Mouse (Mus musculus) embryonic fibroblast, embryonic 13.5 days (primary cell): ENCODE data around the gene Aifm1. TPM values are rescaled to one million over a fixed set of nuclear protein-coding genes. Genes with fewer than 3 reads are reported as not detected.
A peak's percentile ranks its signal among the peaks of the same experiment; 100 is the strongest.

Experiments
- H3K27ac ChIP-seq: 2 replicates; pipeline ENCODE4 v1.5.1; 2012; ENCODE audit warnings: low read length, control low read depth, inconsistent platforms; ENCODE audit not compliant: insufficient read depth
- H3K4me1 ChIP-seq: 2 replicates; pipeline ENCODE4 v1.6.1; 2011; ENCODE audit warnings: low read length; ENCODE audit not compliant: control insufficient read depth, insufficient read depth
- H3K4me3 ChIP-seq: 2 replicates; pipeline ENCODE4 v1.5.1; 2011; ENCODE audit warnings: mild to moderate bottlenecking, control low read depth, low read length; ENCODE audit not compliant: insufficient read depth
- CTCF ChIP-seq: IDR thresholded peaks from 2 replicates; pipeline ENCODE4 v1.5.1; 2011; ENCODE audit warnings: mild to moderate bottlenecking, control low read depth, low read length, moderate library complexity, borderline replicate concordance; ENCODE audit not compliant: insufficient read depth
- POLR2A ChIP-seq: IDR thresholded peaks from 2 replicates; pipeline ENCODE4 v1.6.1; 2011; ENCODE audit warnings: low read depth, mild to moderate bottlenecking, control low read depth, low read length, moderate library complexity
- polyA plus RNA-seq: library from polyadenylated mRNA; stranded (reverse); fragments of >200 nt; gene quantifications from 2 replicates; pipeline ENCODE4 v1.2.4, GENCODE M21; 2011; ENCODE audit warnings: low read depth; ENCODE audit not compliant: missing spikeins, insufficient read length

Aifm1 gene
- polyA plus RNA-seq = 32.0 and 33.7 TPM in 2 replicates

DNA sequence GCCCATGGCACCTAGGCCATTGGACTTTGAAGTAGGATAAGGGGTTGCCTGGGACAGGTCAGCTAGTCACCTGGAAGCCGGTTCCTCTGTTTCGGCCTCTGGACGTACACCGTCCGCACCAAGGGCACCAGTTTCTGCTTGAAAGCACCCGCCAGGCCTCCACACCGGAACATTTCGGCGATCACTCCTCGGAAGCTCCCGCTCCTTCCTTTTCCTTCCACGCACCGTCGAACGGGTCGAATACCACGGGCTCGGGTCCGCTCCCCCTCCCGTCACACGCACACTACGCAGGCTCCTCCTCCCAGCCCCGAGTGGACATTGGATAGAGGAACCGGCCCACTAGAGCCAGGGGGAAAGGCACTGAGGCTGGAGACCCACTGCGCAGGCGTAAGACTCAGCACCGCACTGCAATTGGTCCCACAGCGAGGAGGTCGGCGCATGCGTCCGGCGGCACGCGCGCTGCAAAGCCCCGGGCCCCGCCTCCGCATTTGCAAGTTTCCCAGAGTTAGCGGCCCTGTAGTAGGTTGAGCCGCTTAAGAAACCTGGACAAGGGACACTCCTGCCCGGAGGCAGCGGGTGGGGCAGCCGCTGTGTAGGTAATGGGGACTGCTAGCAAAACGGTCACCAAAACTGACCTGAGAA is at the start of gene Aifm1:
Gene Aifm1 (minus strand): TSS at position 398 of the 642 bp plus-strand sequence.
- H3K4me1 ChIP-seq = no peaks in the 10 kb centered on the region; the same call in 1 of the 2 replicates
- peak within 1 kb of the TSS; percentile 60 for H3K4me3 ChIP-seq
- H3K27ac ChIP-seq = peak within 1 kb of the TSS; percentile 50
- TF ChIP-seq CTCF (no peak), POLR2A (peak; percentile 78)

DNA sequence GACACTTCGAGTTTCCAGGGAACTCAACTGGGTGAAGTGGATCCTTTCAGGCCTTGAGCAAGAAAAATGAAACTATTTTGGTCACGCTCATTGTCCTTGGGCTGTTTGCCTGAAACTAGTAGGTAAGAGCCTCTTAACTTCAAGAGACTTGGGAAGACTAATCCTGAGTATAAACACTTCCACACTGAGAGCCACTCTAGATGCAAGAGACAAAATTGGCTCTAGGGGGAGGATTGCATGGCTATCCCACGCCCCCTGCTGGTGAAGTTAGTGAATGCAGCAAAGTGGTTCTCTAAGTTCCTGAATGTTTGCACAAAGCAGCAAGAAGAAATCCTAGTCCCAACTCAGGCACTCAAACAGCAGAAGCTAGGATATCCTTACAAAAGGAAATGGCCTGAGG is 18.8 kb upstream of the Aifm1 start:
- H3K4me1 ChIP-seq = no peaks in the 10 kb centered on the region
- H3K4me3 ChIP-seq = no peak overlapping the region
- no peak overlapping the region for H3K27ac ChIP-seq
- TF ChIP-seq CTCF (peak; percentile 52; the same call in 1 of the 2 replicates), POLR2A (no peak)

DNA sequence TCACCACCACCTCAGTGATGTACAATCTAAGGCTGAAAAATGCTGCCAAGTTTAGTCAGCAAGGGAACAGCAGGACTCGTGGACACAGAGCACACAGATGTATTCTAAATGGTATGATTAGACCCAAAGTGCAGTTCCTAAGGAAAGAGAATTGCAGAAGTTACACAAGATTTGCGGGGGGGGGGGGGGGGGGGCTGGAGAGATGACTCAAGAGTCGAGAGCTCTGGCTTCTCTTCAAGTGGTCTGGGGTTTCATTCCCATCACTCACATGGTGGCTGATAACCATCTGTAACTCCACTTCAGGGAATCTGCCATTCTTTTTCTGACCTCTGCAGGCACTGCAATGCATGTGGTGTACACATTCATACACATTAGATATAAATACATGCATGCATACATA is 13.1 kb upstream of the Aifm1 start:
- Histone ChIP-seq H3K4me3 (no peak overlapping the region), H3K27ac (peak overlapping the region; percentile 45; the same call in 1 of the 2 replicates)
- TF ChIP-seq CTCF = no peak
- TF ChIP-seq POLR2A = no peak

DNA sequence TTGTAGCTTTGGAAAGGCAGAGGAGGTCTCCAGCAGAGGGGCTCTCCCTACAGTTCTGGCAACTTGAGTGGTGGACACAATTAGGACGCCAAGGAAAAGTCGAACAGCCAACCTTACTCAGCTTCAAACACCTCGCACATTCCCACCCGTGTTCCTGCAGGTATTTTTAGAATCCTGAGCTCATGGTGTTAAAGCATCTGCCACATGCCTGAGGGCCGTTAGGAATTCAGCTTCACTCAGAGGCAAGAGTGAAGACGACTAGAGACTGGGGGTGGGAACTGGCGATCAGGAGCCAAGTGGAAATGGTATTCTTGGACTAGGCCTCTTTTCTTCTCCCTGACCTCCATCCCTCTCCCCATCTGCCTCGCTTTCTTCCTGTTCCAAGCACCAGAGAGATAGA is 12.5 kb upstream of the Aifm1 start:
- no peak overlapping the region for H3K4me3 ChIP-seq
- no peak for TF ChIP-seq CTCF
- TF ChIP-seq POLR2A = no peak
- peaks cover 3% of the 10 kb centered on the region for H3K4me1 ChIP-seq
- peak overlapping the region; percentile 64 for H3K27ac ChIP-seq

More for the DNA sequence above, 13.1 kb upstream of the Aifm1 start:
- H3K4me1 ChIP-seq = peaks cover 3% of the 10 kb centered on the region

DNA sequence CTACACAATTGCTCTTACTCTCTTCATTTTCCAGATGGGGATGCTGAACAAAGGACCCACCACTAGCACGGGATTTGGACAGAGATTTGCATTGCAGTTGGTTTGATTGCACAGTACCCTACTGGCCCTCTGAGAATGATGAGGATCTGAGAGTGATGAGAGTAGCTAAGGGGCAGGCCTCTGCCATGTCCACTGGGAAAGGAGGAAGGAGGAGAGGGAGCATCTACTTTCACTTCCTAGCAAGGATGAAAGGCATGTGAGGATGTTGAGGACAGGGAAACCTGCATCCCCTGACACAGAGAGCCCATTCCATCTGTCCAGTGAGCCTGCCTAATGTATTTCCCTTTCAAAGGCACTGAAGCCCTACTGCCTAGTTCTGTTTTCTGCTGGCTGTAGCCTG is 12.0 kb upstream of the Aifm1 start:
- Histone ChIP-seq H3K4me1 (peaks cover 3% of the 10 kb centered on the region), H3K27ac (peak overlapping the region; percentile 64), H3K4me3 (no peak overlapping the region)
- TF ChIP-seq POLR2A (no peak), CTCF (no peak)

DNA sequence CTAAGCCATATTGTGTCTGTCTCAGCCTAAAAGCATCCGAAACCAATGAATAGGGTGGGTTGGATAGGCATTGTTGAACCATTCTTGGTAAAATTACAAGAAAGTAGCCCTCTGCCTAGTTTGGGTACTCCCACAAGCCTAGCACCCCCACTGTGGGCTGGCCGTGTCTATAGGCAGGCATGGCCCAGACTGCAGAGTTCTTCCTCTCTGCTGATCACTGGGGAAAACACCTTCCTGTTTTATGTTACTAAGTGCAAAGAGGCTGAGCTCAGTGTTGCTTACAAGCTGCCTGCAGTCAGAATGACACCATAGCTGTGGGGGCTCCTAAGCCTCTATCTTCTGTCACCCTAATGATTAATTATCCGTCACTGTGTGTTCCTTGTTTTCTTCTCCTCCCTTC is 10.1 kb upstream of the Aifm1 start:
- H3K27ac ChIP-seq = no peak overlapping the region

DNA sequence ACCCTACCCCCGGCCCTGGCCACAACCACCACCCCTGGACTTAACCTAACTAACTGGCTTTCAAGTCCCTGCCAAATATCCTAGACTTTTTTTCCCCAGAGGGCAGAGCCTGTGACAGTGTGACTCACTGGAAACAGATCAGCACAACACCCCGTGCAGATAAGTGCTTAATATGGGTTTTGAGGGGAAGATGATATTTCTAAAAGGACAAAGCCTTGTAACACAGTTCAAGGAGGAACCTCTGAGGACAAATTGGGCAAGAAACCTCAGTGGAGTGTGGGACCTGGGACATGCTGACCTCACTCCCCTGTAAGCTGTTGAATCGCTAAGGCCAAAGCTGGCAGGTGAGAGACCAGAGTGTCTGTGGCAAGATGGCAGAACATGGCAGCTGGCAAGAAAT is 8.3 kb upstream of the Aifm1 start:
- H3K27ac ChIP-seq = no peak overlapping the region
- peaks cover 3% of the 10 kb centered on the region for H3K4me1 ChIP-seq
- no peak overlapping the region for H3K4me3 ChIP-seq
- TF ChIP-seq CTCF (no peak), POLR2A (no peak)

More for the DNA sequence above, 10.1 kb upstream of the Aifm1 start:
- no peak overlapping the region for H3K4me3 ChIP-seq
- peaks cover 3% of the 10 kb centered on the region for H3K4me1 ChIP-seq
- TF ChIP-seq CTCF (no peak), POLR2A (no peak)

DNA sequence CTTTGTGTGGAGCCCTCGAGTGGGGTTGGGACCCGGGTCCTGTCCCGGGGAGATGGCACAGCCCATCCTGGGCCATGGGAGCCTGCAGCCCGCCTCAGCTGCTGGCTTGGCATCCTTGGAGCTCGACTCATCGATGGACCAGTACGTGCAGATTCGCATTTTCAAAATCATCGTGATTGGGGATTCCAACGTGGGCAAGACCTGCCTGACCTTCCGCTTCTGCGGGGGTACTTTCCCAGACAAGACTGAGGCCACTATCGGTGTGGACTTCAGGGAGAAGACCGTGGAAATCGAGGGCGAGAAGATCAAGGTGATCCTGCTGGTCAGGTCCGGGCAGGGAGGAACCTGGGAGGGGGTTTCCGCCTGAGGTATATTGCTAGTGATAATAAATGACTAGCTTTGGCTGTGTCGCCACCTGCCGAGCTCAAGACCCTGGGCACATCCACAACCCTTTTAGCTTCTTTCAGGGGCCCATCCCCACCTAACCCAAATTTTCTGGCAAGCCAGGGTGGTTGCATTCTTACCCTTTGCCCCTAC is 6.3 kb upstream of the Aifm1 start:
- no peaks in the 10 kb centered on the region for H3K4me1 ChIP-seq
- no peak overlapping the region; the same call in 1 of the 2 replicates for H3K4me3 ChIP-seq
- TF ChIP-seq POLR2A (no peak), CTCF (no peak)
- H3K27ac ChIP-seq = no peak overlapping the region

DNA sequence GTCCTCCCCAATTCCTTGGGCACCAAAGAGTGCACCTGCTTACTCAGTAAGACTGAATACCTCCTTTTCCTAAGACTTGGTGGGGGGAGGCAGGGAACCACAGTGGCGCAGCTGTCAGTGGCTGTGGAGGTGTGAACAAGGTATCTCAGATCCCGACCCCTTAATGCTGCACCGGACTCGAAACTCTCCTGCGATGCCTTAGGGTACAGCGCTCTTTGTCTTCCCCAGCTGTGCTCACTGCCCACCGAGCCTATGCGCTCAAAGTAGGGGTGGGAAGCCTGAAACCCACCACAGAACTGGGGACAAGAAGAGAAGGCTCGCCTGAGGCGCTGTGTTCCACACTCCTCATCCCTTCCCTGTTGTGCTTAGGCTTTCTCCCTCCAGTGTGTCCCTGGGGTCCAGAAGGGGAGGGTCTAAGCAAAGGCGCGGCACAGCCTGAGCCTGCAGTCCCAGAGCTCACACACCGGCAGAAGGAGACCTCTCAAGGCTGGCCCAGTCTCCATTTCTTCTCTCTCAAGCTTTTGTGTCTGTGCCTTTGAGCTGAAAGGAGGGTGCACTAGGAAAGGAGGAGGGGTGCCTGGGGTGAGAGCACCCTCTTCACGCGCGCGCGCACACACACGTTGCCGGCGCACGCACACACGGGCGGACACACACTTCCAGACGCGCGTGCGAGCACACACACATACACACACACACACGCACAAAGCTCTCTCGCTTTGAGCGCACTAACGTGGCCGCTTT is 5.6 kb upstream of the Aifm1 start, which contains the start of gene Rab33a:
Gene Rab33a (plus strand): TSS at position 478 of the 741 bp plus-strand sequence.
- Histone ChIP-seq H3K4me3 (no peak within 1 kb of the TSS; the same call in 1 of the 2 replicates), H3K4me1 (no peaks in the 10 kb centered on the region), H3K27ac (no peak within 1 kb of the TSS)
- TF ChIP-seq CTCF (no peak), POLR2A (no peak)
